Mouse (Mus musculus): ENCODE measurements around the gene Irf3. TPM values are rescaled to one million over a fixed set of nuclear protein-coding genes. Genes with fewer than 3 reads are reported as not detected.
"Not testable (repeated sequence)": the region's sequence is repeated elsewhere in the genome, so short reads cannot be mapped to it uniquely, and the experiment has no call there.

The Irf3 gene
- total RNA-seq, 2 experiments from 2014 or later: 27.3 to 31.7 TPM

DNA sequence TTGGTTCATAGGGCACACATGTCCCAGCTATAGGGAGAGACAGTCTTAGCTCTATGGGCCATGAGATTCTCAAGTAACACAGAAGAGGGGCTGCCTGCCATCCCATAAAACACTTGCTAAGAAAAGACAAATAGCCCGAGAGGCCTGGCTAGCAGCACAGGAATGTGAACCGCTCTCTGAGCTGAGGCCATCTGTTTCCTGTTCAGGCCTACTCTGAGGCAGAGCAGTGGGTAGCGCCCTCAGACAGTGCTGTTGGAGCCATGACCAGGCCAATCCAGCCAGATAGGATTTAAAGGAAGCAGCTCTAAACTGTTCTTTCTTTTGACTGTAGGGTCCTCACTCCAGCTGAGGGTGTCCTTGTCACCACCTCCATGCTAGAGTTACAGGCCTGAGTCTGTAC lies 7.1 kb downstream of the Irf3 start:
- intact Hi-C loops (cut with DNase I): no loop called here
- no peak for DNase-seq

DNA sequence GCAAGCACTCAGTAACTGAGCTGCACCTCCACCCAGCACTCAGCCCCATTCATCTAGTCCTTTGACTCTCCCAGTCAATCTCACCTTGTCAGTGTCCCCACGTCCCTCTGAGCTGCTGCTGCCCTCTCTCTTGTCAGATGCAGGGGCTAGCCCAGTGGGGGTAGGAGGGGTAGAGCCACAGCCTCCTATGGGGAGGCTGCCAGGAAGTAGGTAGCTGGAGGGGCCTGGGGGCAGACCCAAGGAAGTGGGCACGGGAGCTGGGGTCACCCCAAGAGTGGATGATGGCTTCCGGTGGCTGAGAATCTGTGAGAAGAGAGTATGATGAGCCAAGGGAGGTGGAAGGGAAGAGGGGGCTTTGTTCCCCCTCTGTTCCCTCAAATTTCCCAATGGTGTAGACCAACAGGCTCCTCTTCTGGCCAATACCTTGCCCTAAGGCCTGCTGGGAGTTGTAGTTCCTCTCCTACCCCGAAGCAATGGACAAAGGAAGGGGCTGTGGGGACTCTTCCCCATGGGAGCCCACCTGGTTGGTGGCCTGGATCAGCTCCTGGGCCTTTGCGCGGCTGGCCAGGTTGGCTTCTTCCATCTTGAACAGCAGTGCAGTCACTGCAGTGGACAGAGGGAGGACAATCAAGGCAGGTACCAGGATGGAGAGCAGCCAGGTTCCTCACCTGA lies 8.0 kb downstream of the Irf3 start:
- DNase-seq: no peak
- intact Hi-C loops (cut with DNase I): no loop called here

DNA sequence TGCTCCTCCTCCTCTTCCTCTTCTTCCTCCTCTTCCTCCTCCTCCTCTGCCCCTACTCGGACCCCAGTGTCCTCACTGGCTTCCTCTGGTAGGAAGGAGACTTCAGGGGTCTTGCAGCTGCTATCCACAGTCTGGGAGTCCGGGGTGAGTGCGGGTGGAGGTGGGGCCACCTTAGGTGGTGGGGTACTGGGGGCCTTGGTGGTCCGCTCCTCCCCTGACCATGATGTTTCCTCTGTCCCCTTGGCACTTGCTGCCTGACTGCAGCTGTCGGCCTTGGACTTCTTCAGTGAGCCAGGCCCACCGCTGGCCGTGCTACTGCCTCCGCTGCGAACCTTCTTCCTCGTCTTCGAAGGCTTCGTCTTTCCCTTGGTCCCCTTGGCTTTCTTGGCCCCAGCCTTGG lies 9.1 kb downstream of the Irf3 start:
- DNase-seq: no peak
- intact Hi-C loops (cut with DNase I): no loop called here

DNA sequence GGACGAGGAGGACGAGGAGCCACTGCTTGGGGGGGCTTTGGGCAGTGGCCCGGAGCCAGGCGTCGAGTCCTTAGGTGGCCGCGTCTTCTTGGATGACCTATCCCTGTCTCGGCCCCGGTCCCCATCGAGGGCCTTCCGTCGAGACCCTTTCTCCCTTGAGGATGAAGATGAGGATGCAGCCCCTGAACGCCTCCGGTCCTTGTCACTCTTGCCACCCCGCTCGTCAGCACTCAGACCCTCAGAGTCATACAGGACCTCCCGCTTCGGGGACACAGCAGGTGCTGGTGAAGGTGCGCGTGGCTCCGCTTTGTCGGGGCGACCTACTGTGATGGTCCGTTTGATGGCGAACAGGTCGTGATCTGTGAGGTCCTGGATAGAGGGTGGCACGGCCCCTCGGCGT lies 9.7 kb downstream of the Irf3 start:
- no peak for DNase-seq
- intact Hi-C loops (cut with DNase I): no loop called here

DNA sequence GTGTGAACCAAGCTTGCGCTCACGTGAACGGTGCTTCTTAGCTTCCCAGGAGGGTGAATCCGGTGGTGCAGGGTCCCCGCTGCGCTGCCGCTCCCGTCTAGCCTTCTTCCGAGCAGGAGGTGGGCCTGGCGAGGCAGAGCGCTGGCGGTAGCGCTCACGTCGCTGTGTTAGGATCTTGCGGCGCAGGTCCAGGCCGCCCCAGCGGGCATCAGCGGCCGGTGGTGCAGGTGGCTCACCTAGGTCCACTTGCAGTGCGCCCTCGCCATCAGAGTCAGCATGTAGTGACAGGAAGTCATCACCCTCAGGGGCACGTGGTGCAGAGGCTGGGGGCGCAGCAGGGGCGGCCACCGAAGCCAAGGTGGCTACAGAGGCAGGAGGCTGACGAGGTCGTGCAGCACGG lies 10.4 kb downstream of the Irf3 start:
- no peak for DNase-seq
- intact Hi-C loops (cut with DNase I): no loop called here

DNA sequence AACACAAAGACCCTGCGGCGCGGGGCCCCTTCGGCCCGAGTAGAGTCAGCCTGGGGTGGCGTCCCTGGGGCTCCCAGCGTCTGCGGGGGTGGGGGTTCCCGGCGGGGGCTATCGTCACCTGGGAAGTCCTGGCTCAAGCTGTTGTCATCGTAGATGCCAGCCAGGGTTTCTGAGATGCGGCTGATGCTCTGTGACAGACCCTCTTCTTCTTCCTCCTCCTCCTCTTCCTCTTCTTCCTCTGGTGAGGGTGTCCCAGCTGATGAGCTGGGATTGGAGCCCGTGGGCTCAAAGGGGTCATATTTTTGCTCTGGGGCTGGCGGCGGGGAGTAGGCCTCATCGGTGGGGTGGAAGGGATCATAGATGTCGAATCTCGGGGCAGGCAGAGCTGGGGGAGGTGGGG lies 11.0 kb downstream of the Irf3 start:
- intact Hi-C loops (cut with DNase I): no loop called here
- no peak for DNase-seq

DNA sequence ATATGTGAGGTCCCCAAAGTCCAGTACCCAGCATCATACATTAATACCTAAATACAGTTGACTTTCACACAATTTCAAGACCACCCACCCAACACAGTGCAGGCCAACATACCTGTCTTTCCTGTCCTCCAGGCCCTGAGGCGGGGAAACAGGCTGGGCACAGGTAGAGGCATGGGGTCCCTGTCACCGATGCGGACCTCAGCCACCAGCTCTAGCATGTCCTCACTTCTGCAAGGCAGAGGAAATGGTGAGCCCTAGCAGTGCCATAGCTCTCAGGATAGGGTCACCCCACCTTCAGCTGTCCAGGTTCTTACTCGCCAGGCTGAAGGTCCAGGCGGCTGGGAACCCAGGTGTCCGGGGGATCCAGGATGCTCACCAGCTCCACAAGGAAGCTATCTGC lies 14.6 kb downstream of the Irf3 start:
- DNase-seq: no peak
- intact Hi-C loops (cut with DNase I): no loop called here

DNA sequence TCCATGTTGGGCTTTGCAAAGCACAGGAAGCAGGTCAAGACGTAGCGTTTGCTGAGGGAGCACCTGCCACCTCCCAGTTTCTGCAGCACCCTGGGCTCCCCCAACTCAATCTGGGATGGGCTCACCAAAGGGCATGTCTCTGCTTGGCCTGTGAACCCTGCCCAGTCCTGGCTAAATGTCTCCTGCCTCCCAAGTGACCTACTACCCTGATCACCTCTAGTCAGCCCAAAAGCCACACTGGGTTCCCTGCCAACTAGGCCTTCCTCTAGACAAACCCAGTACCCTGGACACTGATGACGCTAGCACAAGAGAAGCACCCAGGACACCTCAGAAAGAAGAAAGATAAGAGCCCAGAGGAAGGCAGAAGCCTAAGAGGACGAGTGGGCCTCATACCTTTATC lies 15.4 kb downstream of the Irf3 start:
- intact Hi-C loops (cut with DNase I): no loop called here
- no peak for DNase-seq

DNA sequence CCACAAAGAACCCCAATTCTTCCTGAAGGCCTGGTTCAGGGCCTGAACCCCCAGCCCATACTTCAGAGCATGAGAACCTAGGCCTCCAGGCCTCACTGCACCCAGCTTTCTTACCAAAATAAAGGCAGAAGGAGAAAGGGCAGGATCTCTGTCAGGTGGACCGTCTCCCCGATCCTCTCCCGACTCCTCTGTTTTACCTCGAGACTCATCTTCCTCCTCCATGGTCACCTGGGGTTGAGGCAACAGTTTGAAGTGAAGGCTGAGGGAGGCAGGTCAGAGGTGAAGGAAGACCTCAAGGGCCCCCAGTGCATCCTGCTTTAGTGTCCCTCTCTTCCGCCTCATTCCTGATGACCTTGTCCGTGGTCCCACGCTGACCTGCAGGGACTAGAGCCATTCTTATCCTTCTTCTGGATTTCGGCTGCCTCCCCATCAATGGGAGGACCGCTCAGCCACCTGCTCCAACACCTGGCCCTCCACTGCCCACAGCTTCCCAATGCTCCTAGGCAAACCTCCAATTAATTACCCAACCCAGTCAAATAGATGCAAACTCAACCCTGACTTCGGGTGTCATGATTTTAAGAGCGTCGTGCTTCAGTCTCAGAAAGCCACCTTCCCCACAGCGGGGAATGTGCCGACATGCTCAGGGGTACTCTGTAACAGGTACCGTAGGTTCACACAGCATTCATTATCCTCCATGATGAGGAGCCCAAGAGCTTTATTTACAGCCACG lies 16.1 kb downstream of the Irf3 start:
- DNase-seq: no peak
- intact Hi-C loops (cut with DNase I): no loop called here

DNA sequence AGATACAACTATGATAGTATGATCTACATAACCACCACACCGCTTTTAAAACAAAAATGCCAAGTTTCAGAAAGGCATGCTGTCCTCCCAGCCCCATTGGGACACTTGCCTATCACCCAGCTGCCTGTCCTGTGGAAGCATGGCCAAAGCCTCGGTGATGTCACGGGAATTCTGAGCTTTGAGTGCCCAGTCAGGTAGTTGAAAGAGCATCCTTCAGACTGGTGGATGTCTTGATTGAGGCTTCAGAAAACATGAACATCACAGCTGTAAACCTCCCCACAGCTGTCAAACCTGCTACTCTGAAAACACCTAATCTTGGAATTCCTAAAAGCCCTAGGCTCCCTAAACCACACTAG lies 16.6 kb downstream of the Irf3 start:
- no peak for DNase-seq
- intact Hi-C loops (cut with DNase I): no loop called here

DNA sequence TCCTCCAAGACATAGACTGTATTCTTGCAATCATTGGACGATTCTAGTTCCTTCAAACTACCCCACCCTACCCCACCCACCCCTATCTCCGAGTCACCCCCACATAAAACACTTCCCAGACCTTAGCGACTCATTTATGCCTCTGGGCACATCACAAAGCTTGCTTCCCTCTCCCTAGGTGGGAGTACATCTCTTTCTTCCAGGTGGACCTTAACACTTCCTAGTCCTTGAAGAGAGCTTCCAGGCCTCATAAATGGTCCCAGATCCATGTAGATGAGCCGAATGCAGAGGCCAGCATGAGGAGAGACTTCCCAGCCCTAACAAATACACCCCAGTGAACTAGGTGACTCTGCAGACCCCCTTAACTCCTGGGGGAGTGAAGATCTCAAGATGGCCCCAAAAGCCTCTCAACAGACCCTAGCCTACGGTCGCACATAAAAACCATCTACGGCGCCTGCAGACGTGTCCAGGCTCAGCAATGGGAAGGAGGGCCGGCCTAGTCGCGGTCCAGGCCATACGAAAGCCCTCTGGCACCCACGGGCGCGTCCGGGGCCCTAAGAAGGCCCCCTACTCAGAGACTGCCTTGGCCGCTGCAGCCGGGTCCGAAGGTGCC lies 18.0 kb downstream of the Irf3 start:
- no peak for DNase-seq

DNA sequence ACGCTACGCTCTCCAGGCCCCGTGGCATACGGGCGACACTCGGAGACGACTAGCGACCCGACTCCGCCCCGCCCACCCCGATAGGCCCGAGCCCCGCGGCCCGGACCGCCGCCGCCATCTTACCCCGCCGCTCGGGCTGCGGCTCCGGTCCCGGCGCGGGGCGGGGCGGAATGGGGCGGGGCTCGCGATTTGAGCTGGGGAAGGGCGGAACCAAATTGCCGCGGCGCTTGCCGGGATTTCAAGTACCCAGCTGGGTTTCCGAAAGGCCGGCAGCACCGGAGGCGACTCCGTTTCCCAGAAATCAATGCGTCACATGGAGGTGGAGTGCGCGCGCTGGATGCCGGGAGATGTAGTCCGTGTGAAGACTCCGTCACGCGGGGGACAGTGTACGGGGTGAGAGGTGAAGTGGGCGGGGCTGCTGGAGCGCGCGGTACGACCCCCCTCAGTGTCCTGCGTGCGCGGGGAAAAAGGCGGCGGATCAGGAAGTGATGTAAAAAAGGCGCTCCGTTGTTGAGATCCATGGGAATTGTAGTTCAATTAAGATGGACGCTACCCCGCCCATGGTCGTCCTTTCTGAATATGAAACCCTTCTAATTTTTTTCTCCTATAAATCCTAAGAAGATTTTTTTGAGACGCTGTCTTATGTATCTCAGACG lies 18.6 kb downstream of the Irf3 start, which contains the start of gene Scaf1:
Scaf1 (minus strand) TSS at position 407 of the 656 bp plus-strand sequence.
- intact Hi-C loops (cut with DNase I): loop anchor here (1.0 to 5.0 kb wide), 2 partner anchors 18 to 106 kb away; partner anchors contain the start of genes Bcl2l12 and Rps11
- peak; percentile 97 to 98 for DNase-seq

More for the DNA sequence above, 18.0 kb downstream of the Irf3 start:
- intact Hi-C loops (cut with DNase I): loop anchor here (1.0 to 5.0 kb wide), 2 partner anchors 17 to 107 kb away; partner anchors contain the start of genes Bcl2l12 and Rps11

DNA sequence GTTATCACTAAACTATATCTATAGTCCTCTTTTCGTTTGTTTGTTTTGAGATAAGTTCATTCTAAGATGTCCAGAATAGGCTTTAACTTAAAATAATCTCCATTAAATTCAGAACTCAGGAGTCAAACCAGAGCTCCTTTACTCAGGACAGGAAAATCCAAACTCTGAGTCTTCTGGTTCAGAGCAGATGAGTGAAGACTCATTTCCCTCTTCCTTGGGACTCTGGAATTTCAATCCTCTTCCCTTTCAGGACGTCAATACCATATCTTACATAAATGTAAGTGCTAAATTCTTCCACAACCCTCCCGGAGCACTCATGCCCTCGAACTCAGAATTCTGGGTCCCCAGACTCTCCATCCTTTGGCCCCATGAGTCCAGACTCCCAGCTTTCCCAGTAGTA lies 19.3 kb downstream of the Irf3 start:
- DNase-seq: no peak
- intact Hi-C loops (cut with DNase I): loop anchor here (5.0 kb wide), 1 partner anchor 106 kb away; the partner anchor contains the start of gene Rps11

DNA sequence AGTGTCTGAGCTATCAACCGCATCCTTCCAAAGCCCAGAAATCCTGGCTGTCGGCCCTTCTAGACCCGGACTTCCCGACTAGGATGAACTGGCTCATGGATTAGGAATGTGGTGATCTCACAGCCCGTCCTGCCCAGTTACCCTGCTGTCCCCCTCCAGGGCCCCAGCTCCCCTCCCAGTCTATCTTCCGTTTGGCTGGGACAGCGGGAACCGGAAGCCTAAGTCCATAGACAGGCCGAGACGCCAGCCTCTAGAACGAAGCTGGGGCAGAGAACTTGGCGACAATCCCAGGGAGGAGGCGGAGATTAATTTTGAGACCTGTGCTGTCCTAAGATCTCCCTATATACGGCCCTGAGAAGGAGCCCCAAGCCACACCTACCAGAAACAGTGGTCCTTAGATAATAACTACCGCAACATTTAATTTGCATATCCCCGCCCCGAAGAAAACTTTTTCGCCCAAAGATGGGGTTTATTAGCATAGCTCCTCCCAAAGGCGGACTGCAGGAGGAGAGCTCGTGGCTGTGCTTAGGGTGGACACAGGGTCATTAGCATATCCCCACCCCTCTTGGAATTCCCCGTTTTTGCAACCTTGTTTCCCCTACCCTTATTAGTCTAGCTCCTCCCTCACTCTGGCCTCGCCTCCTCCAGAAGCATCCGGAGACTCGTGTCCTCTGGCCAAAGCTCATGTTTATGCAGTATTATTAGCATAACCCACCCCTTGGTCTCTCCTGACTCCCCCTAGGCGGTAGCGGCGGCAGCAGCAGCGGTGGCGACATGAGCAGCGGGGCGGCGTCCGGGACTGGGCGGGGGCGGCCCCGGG lies 20.0 kb downstream of the Irf3 start, which contains the start of gene Rras:
Rras (plus strand) TSS at position 720 of the 820 bp plus-strand sequence.
- DNase-seq: peak; percentile 89 to 92
- intact Hi-C loops (cut with DNase I): loop anchor here (2.0 to 5.0 kb wide), 2 partner anchors 33 to 105 kb away; partner anchors contain the start of gene Rps11

DNA sequence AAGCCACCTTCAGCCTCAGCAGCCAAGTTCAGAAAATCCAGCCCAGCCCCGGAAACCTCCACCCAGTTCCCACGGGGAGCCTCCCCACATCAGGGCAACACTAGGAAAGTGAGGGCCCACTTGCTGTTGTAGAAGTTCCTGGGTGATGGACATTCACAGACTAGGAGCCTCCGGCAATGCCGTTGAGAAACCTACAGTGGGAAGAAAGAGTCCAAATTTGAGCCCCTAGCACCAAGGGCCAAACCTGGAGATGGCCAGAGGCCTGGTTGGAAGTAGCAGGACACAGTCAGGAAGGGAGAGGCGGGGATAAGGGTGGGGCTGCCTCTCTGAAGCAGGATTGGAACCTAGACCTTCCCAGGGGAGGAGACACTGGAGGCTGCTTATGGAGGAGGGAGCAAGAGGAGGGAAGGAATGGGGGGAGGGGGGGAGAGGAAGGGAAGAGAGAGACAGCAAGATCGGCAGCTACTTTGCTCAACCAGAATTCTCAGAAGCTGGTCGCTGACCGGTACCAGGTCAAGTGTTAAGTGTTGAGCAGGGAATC lies 21.7 kb downstream of the Irf3 start:
- intact Hi-C loops (cut with DNase I): loop anchor here (2.0 to 5.0 kb wide), 2 partner anchors 32 to 103 kb away; partner anchors contain the start of gene Rps11
- peak; percentile 76 to 88 for DNase-seq

DNA sequence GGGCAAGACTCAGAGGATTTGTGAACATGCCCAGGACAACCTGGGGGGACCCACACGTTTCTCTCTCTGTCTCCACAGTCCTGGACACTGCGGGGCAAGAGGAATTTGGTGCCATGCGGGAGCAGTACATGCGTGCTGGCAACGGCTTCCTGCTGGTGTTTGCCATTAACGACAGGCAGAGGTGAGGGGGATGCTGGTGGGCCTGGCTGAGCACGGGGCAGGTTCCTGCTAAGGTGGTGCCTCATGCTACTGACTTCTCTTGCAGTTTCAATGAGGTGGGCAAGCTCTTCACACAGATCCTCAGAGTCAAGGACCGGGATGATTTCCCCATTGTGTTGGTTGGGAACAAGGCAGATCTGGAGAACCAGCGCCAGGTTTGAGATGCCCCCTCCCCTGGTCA lies 22.8 kb downstream of the Irf3 start:
- intact Hi-C loops (cut with DNase I): no loop called here
- no peak for DNase-seq

DNA sequence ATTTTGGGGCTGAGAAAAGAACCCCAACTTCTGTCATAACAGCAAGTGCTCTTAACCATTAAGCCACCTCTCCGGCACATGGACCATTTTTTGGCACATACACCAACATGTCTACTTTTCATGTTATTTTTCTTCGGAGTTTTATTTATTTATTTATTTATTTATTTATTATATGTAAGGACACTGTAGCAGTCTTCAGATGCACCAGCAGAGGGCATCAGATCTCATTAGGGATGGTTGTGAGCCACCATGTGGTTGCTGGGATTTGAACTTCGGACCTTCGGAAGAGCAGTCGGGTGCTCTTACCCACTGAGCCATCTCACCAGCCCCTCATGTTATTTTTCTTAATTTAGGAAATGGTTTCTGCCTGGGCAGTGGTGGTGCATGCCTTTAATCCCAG lies 26.3 kb downstream of the Irf3 start:
- DNase-seq; intact Hi-C loops (cut with DNase I): not testable (repeated sequence)

DNA sequence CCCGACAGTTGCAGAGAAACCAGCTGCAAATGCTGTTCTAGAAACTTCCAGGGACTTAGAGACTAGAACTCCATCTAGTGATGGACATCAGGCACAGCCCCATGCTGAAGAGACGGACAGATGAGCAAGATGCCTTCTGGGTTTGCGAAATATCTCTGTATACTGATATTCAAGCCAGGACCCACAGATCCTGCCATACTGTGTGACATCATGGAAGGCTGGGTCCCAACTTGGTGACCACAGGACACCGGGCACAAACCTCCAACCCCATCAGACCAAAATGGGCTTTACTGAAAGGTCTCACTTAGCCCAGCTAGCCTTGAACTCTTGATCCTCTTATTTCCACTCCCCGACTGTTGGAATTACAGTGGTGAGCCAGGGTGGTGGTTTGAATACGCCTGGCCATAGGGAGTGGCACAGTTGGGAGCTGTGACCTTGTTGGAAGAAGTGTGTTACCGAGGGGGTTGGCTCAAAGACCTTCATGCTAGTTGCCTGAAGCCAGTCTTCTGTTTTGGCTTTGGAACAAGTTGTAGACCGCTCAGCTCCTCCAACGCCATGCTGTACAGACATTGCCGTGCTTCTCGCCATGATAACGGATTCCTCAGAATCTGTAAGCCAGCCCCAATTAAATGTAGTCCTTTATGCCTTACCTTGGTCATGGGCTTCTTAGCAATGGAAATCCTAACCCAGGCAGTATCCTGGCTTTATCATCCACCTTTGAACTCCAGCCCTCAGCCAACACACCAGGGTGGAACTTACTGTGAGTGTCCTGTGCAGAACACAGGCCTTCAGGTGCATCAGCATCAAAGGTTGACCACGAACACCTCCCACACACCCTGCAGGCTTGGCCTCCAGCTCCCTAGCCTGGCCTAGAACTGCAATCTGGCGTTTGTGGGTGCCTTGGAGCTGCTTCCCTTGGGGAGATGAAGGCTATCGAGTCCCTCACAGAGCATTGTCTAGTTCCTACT lies 27.1 kb downstream of the Irf3 start:
- DNase-seq: no peak
- intact Hi-C loops (cut with DNase I): no loop called here
